Mouse (Mus musculus) embryo, embryonic 10.5 days (tissue): ENCODE data around the gene Bhlhe40.

Experiments used
- DNase-seq: peaks from one replicate; pipeline ENCODE4 v3.0.0-alpha.2; 2015; ENCODE audit warnings: low spot score

The Bhlhe40 gene

DNA sequence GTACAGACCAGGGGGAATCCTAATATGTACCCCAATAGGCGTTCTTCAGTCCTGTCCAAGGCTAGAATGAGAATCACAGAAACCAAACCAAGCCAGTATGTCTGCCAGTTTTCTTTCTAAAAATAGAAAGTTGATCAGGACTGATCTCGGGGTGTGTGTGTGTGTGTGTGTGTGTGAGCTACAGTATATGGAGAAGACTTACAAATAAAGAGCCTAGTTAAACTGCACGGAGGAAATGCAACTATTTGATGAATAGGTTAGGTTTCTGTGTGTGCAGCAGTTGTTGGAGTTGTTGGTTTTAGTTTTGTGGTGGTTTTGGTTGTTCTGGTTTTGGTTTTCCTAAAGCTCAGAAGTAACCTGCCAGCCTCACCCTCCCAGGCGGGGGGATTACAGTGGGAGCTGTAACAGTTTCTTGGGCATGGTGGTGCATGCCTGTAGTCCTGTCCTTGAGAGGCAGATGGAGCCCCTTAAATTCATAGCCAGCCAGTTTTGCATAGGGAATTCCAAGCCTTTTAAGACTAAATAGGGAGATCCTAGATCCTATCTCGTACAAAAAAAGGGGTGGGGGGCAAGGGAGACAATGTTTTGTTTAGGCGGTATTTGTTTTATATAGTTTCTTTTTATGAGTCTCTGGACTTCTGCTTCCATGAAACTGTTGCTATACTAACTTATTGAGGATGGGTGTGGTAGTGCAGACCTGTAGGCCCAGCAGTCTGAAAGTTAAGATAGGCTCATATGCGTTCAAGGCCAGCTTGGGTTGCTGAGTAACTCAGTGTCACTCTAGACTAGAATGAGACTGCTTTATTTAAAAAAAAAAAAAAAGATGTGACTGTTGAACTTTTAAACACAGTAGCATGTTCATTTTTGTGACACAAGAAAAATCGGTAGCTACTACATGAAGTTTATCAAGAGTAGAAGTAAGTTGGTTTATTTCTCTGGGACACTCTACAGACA, 3.1 kb downstream of the Bhlhe40 start:
- DNase-seq: no peak

DNA sequence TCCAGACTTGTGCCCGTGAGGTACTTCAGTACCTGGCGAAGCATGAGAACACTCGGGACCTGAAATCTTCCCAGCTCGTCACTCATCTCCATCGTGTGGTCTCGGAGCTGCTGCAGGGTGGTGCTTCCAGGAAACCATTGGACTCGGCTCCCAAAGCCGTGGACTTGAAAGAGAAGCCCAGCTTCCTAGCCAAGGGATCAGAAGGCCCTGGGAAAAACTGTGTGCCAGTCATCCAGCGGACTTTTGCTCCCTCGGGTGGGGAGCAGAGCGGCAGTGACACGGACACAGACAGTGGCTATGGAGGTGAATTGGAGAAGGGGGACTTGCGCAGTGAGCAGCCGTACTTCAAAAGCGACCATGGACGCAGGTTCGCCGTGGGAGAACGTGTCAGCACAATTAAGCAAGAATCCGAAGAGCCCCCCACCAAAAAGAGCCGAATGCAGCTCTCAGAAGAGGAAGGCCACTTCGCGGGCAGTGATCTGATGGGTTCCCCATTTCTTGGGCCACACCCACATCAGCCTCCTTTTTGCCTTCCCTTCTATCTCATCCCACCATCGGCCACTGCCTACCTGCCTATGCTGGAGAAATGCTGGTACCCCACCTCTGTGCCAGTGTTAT, 4.2 kb downstream of the Bhlhe40 start:
- DNase-seq: no peak

DNA sequence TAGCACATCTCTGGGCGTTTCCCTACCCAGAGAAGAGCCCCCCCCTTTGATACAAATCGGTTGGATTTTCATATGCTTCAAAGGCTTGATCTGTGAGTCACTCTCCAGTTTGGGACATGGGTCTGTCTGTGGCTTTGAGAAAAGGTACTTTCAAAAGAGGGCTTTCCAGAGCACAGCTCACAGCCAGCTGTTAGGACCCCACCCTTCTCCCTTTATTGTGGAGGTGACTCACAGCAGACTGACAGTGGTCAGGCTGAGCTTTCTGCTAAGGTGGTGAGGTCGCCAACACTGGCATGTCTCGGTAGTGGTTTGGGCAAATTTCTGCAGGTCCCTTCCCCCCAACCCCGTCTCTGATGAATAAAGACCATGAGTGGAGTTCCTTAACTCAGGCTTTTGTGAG, 5.2 kb downstream of the Bhlhe40 start:
- no peak for DNase-seq

GRCm38 (mm10) chr6:108666648-108667488, 6.4 kb downstream of the Bhlhe40 start:
- no peak for DNase-seq

DNA sequence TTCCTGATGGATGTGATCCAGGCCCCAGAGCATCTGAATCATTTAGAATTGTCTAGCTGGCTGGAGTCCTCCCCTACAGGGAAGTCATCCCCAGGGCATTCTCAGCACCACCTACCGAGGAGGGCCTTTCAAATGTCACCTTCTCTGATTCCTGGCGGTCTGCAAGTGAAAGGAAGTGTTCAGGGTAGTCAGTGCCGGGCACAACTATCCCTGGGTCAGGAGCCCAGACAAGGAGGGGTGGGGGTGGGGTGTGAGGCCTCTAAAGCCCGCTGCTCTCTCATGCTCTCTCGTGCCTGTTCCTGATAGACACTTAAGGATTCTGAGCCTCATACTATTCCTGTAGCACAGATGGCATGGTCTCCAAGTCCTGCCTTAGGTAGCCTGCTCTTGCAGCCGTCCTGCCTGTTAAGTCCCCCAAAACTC, 7.2 kb downstream of the Bhlhe40 start:
- peak; percentile 43 for DNase-seq

GRCm38 (mm10) chr6:108668321-108668786, 7.9 kb downstream of the Bhlhe40 start:
- peak; percentile 85 for DNase-seq

GRCm38 (mm10) chr6:108670276-108670675, 9.8 kb downstream of the Bhlhe40 start:
- DNase-seq: no peak

DNA sequence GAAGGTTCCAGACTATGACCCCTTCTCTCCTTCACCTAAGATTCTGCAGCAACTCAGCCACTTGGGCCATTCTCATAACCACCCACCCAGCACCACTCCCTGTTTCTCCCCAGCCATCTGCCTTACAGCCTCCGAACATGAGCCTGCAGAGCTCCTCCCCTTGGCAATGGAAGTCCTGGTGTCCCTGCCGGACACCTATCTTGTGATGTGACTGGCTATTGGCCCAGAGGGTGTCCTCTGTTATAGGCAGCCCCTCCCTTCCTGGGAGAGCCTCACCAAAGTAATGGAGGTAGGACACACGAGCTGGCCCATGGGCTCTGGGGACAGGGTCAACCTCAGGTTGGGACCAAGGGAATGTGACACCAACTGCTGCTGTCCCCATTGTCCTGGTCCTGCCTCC, 10.4 kb downstream of the Bhlhe40 start:
- DNase-seq: no peak

DNA sequence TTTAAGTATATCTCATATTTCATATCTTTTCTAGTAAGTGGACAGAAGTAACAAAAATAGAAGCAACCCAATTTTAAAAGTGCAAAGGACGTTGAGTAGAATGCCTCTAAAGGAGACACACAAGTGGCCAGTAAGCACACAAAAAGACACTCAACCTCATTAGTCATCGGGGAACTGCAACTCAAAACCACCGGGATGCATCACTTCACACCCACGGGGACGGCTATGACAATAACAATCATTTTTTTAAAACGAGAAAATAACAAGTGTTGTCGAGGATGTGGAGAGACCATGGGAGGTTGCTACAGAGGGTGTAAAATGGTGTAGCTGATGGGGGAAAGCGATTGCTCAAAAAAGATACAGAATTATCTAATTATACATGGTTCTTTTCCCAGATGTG, 11.7 kb downstream of the Bhlhe40 start:
- no peak for DNase-seq

GRCm38 (mm10) chr6:108674221-108674620, 13.8 kb downstream of the Bhlhe40 start:
- no peak for DNase-seq

GRCm38 (mm10) chr6:108676783-108677340, 16.4 kb downstream of the Bhlhe40 start:
- no peak for DNase-seq

GRCm38 (mm10) chr6:108677697-108678096, 17.3 kb downstream of the Bhlhe40 start:
- DNase-seq: no peak

GRCm38 (mm10) chr6:108678227-108678626, 17.8 kb downstream of the Bhlhe40 start:
- DNase-seq: no peak

DNA sequence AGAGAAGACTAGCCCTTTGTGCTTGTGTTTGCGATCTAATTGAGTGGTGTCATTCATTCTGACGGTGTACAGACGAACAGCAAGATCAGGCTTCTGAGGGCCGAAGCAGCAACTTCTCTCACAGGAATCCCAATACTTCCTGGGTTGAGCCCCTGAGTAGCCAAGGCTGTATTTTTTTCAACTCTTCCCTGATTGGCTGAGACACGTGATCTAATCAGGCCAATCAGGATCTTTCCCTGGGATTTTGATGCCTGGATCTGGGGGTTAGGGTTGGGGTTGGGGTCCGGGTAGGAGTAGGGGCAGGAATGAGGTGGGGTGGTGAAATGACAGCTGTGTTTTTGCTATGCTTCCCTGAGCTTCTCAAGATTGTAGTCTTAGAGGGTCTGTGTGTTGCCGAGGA, 20.1 kb downstream of the Bhlhe40 start:
- DNase-seq: no peak

DNA sequence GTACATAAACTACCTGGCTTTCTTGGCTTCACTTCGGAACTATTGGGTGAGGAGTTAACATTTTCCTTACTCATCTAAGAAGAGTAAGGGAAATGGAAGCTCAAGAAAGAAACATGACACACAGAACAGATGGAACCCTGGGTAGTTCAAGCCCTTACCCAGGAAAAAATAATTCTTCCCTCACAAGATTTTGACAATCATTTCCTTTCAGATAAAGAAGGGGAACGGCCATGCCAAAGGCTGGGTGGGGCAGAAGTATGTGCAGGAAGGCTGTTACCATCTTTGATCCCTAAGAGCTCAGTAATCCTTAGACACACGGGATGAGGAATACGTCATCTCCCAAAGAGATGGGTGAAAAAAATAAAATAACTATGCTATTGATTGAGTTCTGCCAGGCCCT, 20.7 kb downstream of the Bhlhe40 start:
- DNase-seq: no peak

GRCm38 (mm10) chr6:108683140-108683539, 22.7 kb downstream of the Bhlhe40 start:
- no peak for DNase-seq

- DNase-seq: no peak
Measured at GRCm38 (mm10) chr6:108684430-108684829, 24.0 kb downstream of the Bhlhe40 start.

- DNase-seq: no peak
Measured at GRCm38 (mm10) chr6:108685758-108686355, 25.4 kb downstream of the Bhlhe40 start.

DNA sequence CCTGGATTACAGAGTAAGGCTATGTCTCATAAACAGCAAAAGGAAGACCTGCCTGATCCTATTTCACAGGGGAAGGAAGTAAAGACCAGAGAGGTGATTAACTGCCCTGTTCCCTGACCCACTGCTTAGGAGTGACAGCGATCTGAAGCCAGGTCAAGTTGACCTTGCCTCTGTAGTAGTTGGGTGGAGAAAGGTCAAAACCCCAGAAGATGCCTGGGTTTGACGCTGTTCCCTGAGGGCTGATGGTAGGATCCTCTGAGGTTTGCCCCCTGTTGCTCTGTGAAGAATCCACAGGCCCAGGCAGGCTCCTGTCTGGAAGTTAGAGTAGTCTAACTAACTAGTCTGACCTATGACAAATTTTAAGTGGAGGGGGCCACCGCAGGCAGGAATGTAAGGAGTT, 26.5 kb downstream of the Bhlhe40 start:
- no peak for DNase-seq

- DNase-seq: no peak
Measured at GRCm38 (mm10) chr6:108688344-108688743, 27.9 kb downstream of the Bhlhe40 start.

DNA sequence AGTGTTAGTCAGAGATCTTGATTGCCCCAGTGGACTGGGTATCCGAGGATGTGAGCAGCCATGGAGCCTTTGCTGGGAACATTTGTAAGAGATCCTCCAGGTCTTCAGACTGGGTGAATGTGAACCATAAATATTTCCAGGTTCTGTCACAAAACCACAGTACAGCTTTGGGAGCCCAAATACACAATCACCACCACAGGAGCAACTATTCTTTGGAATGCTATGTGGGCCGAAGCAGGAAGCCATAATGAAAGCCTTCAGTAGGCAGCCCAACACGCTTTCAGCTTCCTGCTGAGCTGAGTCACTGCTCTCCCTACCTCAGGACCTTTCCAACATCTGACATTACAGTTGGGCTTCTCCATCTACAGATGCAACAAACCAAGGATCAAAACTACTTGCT, 32.6 kb downstream of the Bhlhe40 start:
- no peak for DNase-seq
